Mouse (Mus musculus) ovary, postnatal 10 days (tissue): ENCODE measurements around the gene Cstf3.
A peak's percentile ranks its signal among the peaks of the same experiment; 100 is the strongest.

Experiments used
- DNase-seq: peaks from one replicate; pipeline ENCODE4 v3.0.0; 2022; ENCODE audit warnings: low spot score

The Cstf3 gene

DNA sequence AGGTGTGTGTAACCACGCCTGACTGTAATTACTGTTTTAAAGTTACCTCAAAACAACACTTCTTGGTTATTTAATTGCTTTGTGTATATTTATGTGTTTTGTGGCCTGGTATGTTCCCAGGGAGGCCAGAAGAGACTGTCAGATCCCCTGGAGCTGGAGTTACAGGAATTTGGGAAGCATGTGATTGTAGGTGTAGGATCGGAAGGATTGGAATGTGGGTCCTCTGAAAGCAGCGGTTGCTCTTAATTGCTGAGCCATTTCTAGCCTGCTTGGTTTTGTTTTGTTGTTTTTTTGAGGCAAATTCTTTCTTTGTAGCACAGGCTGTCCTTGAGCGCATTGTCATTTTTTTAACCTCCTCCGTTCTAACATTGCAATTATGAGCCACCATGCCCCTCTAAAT, 14.4 kb downstream of the Cstf3 start:
- DNase-seq: no peak

DNA sequence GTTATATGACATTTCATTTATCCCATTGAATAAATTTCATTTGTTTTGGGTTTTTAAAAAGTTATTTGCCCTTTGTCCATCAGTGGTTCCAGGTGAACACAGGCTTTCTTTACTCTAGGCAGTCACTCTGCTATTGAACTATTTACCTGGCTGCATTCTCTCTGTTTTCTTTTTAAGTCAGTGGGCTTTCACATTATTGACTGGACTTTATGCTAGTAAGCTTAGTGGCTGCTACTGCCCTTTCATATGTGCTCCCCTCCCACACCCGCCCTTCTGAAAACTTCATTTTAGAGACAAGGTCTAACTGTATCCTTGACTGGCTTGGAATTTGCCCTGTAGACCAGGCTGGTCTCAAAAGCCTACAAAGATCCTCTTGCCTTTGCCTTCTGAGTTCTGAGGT, 15.2 kb downstream of the Cstf3 start:
- no peak for DNase-seq

DNA sequence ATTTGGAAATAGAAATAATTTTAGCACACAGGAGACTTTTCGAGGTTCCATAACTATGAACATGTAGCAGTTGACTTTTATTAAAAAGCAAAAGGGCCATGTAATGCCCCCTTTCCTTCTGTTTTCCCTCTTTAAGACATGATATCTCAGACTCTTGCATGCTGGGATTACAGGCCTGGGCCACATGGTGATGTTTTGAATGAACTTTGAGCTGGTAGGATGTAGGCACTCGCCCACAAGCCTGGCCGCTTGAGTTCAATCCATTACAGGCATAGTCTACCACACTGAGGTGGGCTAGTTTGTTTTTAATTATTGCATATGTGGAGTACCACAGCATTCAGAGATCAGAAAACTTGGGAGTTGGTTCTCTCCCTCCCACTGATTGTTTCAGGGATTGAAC, 24.5 kb downstream of the Cstf3 start:
- DNase-seq: no peak

DNA sequence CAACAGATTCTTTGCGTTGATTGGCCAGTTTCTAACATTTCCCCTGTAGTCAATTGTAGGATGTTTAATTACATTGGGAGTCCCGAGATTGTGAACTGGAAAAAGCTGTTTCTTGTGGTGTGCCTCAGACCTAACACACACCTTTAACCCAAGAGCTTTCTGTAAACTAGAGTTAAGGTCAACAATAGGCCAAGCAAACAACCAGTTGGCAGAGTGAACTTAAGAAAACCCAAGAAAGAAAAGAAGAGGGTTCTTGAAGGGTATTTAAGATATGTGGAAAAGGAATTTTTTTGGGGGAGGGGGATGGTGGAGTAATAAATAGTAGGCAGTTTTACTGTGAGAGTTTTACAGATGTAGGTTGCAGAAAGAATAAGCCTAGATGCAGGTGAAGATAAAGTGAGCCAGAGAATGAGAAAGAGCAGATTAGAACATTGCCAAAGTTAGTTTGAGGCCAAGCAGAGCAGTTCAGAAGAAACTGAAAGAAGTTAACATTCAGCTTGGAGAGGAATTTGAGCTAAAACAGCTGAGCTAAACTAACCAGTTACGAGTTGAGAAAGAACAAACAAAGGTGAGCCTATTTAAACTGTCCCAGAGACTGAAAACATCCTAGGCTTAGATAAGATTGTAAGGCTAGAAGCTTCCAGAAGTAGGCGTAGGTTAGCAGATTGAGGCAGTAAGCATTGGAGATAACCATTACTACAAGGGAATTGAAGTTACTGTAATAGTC, 25.8 kb downstream of the Cstf3 start:
- DNase-seq: no peak

DNA sequence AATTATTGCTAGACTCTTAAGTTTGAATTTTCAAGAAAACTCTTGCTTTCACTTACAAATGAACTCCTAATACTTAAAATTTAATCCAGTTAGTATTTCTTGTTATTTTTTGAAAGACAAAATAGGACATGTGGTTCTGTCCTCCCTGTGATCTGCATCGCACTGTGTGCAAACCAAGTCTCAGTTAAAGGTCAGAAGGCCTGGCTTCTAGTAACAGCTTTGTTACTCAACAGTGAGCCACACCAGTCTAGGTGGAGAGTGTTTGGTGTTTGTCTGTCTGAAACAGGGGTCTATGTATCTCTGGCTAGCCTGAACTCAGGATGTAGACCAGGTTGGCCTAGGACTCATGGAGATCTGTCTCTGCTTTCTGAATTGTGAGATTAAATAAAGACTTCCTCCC, 68.3 kb downstream of the Cstf3 start:
- DNase-seq: no peak

DNA sequence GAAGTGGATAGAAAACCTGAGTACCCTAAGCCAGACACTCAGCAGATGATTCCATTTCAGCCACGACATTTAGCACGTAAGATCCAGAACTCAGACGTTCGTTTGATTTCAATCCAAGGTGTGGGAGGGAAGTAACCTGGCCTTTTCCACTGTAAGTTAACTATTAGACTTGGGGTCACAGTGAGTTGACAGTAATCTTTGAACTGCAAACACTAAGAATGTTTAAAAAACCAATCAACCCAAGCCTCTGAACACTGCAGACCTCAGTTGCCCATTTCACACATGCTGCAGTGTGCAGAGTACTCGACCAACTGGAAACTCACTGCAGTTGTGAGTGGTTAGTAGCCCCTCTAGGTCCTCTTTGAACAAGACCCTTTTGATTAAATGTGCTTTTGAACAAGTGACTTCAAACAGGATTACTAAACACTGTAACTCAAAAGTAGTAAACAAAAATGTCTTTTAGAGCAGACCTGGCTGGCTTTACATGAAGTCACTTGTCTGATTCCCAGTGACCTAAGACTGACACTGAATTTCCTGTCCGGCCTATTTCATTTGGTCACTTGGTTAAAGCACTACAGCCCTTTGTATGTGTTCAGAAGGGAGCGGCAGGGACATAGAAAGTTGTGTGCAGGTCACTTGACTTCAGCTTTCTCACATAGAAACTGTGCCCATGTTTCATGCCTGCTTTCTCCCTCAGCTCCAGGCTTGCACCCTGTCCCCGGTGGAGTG, 73.2 kb downstream of the Cstf3 start:
- no peak for DNase-seq

DNA sequence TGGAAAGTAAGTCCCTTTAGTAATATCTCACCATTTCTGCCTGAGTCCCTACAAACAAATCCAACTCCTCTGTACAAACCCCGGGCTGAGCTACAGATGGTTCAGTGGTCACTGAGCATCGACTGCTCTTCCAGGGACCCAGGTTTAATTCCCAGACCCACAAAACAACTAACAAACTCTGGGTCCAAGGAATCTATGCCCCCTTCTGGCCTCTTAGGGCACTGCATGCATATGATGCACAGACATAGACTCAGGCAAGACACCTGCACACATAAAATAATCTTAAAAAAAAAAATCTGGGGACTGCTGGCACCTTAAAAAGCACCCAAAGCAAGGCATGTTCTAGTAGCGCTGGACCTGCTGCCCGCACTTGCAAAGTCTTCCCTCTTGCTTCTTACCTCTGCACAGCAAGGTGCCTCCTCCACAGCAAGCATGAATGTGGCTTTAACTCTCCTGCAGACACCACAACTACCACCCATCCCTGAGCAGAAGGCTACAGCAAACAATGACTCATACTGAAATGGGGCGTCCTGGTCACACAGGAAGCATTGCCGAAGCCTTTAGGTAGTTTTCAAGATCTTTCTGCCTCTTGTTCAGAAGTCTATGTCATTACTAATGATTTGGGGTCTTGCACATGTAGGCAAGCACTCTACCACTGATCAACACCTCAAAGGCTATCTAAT, 78.9 kb downstream of the Cstf3 start:
- no peak for DNase-seq

DNA sequence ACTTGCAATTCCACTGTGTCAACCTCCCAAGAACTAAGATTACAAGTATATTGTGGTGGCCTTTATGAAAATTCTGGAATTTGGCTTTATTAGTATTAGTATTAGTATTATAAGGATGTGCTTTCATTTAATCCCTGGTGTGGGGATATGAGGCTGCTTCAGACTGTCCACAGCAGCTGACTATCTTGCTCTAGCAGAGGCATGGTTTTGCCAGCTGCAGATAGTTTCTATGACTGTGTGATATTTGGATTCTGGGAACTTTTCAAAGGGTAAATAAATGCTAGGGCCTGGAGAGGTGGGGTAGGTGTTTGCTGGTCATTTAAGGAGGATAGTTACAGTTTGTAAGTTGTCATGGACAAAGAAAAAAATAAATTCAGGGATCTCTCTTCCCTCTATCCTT, 81.4 kb downstream of the Cstf3 start:
- no peak for DNase-seq

DNA sequence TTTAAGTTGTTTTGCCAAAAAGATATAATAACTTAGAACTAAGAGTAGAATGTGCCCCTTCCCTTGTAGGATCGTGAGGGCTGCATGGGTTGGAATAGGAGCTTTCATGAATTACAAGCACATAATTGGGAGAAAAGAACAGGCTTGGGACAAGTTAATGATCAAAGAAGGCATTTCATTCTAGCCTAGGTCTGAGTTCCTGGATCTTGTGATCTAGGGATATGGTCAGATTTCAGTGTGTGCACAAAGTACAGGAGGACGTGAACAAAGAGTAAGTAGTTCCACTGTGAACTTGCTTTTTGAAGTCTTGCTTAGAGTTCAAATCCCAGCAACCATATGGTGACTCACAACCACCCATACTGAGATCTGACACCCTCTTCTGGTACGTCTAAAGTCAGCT, 87.0 kb downstream of the Cstf3 start:
- DNase-seq: no peak

DNA sequence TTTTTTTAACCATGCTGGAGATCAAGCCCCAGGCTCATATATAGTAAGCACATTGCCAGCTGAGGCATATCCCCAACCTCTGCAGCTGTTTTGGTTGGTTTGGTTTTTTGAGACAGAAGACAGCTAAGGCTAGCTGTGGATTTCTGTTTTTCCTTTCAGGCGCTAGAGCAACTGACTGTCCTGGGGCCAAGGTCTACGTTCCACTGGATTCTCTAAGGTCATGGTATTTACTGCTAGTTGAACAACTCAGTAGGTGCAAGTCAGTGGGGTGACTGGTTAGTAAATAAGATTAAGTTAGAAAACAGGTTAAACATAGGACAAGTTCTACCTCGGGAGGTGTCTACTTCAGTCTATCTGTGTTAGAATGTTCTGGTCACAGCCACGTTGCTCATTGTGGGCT, 94.4 kb downstream of the Cstf3 start:
- DNase-seq: no peak

DNA sequence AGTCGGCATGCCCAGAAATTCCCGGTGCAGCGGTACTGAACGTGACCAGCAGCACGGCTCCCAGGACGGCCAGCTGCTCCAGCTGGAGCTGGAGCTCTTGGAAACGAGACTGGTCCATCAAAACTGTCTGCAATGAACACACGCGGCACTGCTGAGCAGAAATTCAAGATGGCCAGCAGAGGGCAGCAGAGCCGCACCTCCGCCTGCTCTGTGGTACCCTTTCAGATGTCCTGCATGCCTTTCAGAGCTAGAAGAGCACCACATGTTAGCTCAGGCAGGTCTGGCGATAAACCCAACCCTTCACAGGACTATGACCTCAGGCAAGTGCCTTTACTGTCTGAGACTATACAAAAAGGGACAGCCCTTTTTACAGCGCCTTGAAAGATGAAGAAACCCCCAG, 95.1 kb downstream of the Cstf3 start:
- peak; percentile 39 for DNase-seq

DNA sequence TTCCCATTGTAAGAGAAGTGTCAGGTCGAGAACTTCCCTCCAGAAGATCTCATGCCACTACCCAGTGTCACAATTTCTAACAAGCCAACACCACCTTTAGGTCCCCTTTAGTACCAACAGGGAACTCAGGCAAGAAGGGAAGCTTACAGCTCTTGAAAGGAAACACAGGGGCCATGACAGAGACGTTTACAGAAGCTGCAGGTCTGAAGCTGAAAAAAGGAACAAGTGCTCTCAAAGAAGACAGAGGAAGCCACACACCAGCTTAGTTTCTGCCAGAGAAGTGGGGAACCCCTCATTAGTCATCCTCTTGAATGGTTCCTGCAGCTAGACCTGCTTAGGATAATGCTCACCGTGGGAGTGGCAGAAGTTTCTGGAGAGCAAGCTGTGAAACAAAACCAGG, 96.9 kb downstream of the Cstf3 start:
- DNase-seq: no peak

DNA sequence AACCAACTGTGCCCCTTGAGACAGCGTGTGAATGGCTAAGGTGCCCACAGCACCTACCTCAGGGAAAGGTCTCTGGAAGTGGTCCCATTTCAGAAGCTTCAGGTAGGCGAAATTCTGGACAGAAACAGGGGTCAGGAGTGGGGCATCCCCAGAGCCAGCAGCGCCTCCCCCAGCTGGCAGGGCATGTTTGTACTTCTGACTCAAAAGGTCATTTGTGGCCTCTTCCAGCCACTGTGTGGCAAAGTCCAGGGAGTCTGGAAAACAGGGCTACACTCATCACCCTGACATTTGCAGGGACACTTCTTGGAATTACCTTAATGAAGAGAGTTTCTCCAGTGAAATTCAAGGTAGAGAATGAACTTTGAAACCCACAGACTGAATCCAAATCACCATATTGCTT, 98.0 kb downstream of the Cstf3 start:
- DNase-seq: no peak

DNA sequence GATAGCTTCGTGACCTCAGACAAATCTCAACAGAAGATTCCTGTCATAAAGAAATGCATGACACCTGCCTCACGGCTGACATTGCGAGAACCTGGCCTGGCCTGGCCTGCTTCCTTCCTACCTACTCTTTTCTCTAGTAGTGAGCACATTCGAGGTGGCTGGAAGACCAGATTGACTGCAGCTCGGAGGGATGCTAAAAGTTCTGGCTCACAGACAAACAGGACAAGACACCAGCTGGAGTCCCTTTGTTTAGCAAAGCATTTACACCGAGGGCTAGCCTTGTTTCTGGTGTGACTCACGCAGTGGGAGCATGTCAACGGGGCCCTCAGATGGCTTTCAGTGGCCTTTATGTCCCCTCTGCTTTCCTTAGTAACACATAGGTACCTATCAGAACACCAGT, 98.4 kb downstream of the Cstf3 start:
- DNase-seq: no peak

DNA sequence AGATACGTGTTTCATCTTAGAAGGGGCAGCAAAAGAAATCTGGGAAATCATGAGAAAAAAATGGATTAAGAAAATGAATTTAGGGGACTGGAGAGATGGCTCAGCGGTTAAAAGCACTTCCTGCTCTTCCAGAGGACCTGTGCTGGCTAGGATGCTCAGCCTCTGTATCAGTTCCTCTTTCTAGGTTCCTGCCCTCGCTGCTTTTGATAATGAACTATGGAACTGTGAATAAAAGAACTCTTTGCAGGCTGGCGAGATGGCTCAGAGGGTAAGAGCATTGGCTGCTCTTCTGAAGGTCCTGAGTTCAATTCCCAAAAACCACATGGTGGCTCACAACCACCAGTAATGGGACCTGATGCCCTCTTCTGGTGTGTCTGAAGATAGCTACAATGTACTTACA, 100.4 kb downstream of the Cstf3 start:
- DNase-seq: no peak

DNA sequence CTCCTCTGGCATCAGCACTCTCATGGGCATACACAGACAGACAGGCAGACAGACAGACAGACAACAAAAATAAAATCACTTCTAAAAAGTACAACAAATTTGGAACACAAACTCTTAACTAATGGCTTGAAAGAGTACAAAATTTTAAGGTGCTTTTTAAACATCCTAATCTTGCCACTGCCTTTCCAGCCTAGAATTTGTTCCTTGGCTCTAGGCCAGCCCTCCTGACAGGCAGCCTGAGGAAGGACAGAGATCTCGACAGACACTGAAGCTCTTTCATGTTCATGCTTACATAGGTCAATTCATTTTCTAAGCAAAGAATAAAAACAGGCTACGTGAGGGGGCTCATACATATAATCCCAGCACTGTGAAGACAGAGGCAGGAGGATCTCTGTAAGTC, 102.2 kb downstream of the Cstf3 start:
- no peak for DNase-seq

DNA sequence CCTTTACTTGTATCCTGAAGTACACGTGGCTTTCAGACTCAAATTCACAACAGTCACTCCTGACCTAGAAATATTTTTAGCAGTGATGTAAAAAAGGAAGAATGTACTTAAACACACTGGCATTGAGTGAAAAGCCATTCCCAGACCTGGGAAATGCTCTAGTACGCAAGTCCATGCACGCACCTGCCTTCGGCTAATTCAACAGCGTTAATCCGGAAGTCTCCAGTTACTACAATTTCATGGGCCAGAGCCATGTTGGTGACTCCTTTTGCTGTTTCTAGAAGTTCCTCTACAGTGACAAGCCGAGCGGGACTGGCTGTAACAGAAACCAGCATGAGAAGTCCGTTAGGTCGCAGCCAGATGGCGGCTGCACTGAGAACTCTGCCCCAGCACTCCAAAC, 109.3 kb downstream of the Cstf3 start:
- DNase-seq: no peak

DNA sequence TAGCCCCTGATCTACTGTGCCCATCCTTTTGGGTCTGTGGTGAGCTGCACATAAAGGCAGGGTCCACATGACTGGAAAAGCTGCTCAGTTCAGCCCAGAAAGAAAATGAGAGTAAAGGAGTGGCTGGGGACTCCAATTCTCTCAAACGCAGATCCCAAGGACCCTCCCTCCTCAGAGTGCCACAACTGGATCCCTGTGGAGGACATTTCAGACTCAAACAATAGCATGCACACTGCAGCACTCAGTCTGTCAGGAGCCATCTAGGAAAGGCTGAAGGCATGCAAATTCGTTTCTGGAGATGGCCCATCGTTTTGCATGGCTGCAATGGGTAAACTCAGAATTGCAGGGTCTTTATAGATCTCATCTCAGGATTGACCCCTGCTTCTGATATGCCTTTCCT, 112.8 kb downstream of the Cstf3 start:
- DNase-seq: no peak

DNA sequence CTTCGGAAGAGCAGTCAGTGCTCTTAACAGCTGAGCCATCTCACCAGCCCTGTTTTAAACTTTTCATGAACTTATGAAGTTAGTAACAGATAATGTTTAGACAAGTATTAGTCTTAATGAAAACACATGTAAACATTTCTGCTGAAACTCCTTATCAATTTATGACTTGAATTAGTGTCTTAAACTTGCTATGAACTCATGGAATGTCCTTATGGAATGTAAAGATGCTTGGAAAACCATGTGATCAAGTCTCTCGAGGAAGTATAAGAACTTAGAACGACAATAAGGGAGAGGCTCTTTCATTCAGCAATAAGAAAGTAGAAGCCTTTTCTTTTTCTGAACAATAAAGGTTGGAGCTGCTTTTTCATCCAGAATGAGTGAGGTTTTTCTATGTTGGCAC, 114.0 kb downstream of the Cstf3 start:
- DNase-seq: no peak

DNA sequence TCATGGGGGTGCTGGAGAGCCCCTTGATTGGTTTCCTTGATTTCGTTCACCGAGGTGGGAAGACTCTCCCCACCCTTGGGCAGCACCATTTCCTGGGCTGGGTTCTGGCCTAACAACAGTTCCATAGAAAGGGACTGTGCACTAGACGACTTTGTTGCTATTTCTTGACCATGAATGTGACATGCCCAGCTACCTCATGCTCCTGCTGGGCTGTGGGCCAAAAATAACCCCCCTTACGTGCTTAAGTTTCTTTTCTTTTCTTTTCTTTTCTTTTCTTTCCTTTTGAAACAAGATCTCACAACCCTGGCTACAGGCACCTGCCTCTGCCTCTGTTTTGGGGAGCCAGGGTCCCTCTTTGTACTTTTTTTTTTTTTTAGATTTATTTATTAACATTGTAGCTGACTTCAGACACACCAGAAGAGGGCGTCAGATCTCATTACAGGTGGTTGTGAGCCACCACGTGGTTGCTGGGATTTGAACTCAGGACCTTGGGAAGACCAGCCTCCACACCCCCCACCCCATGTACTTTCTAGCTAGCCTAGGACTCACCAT, 119.5 kb downstream of the Cstf3 start:
- DNase-seq: no peak

DNA sequence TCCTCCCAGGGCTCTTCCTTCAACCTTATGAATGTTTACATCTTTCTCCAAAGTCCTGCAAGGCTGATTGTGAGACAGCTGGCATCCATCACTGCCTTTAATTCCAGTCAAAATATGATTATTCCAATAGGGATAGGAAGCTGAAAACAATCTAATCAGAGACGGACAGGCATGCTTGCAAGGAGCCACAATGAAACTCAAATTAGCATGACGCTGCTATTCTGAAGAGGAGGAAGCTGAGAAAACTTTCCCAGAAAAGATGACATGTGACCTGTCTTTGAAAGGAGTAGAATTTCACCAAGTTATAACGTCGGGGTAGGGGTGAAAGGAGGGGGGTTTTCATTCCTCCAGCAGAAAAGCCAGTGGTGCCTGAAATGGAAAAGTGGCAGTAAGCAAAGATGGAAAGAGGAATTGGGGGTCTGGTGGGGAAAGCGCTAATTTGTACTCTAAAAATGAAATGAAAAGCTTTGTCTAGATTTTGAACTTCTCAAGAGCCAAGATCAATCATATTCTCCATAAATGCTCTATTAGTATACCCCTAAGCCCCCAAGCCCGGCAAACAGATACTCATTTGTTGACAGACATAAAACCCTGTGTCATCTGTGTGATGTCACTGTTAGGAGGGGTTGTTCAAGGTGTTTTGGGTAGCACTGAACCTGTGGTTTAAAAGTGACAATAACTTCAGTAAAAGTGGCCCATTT, 120.5 kb downstream of the Cstf3 start:
- no peak for DNase-seq
